In genomic region chr16:38562131-38562967, GRCm38 (mm10) we compare ENCODE assay signal across 8 mouse cellular contexts. TPM values are rescaled to one million over a fixed set of nuclear protein-coding genes. Genes with fewer than 3 reads are reported as not detected.
DNase-seq lines count a peak whose midpoint lies in the region; ATAC-seq lines count a peak whose summit lies in the region.

No protein-coding gene starts in this region.

- DNase-seq in adipocyte (ENCODE audit: low spot score): peak; percentile 95
- peak; percentile 99 for DNase-seq in embryo, embryonic 10 days (ENCODE audit: low spot score)
- DNase-seq in gastrocnemius, postnatal 14 days: peak; percentile 94
- peak; percentile 97 for DNase-seq in intestine, embryonic 14.5 days (ENCODE audit: low spot score)
- DNase-seq in left cerebral cortex, postnatal 14 days (ENCODE audit: low spot score in 2 of 2): peak; percentile 94 to 97
- DNase-seq in mesoderm, embryonic 11.5 days (ENCODE audit: low read depth, low spot score): peak; percentile 97
- DNase-seq in right cerebral cortex, postnatal 36 days (ENCODE audit: low spot score in 2 of 2): peak; percentile 93
- DNase-seq in yolk sac, embryonic 10.5 days (ENCODE audit: low spot score): peak; percentile 92

- no peaks in the 10 kb centered on the region for H3K9me3 ChIP-seq in intestine, embryonic 14.5 days (ENCODE audit: control insufficient read depth, low read length)

- 7% methylated on average over 37 of the region's 37 CpGs for WGBS in intestine, embryonic 14.5 days

- H3K4me3 ChIP-seq in intestine, embryonic 14.5 days (ENCODE audit: low read depth, low read length): peak overlapping the region; percentile 97

- H3K4me2 ChIP-seq in intestine, embryonic 14.5 days (ENCODE audit: low read length): peak overlapping the region; percentile 87

- H3K4me1 ChIP-seq in intestine, embryonic 14.5 days (replicated peaks; ENCODE audit: control insufficient read depth, insufficient read depth, low read length): peaks cover 8% of the 10 kb centered on the region

- ATAC-seq in intestine, embryonic 14.5 days (replicated peaks; ENCODE audit: low FRiP score, low TSS enrichment, low read depth): peak; percentile 98

- intact Hi-C loops in gastrocnemius, postnatal 14 days (cut with DNase I; ENCODE audit: low total_unique reads): no loop called here
- intact Hi-C loops in left cerebral cortex, postnatal 14 days (cut with DNase I): no loop called here

- H3K27ac ChIP-seq in intestine, embryonic 14.5 days (ENCODE audit: low read depth): peak overlapping the region; percentile 69

- H3K9ac ChIP-seq in intestine, embryonic 14.5 days (ENCODE audit: low read length): peak overlapping the region; percentile 97

- H3K27me3 ChIP-seq in intestine, embryonic 14.5 days (replicated peaks; ENCODE audit: control insufficient read depth, insufficient read depth, low read length): 0 out of 2 replicates have a peak, but pooled peaks cover 3% of the 10 kb centered on the region

- peaks cover 27% of the 10 kb centered on the region for H3K36me3 ChIP-seq in intestine, embryonic 14.5 days (ENCODE audit: control insufficient read depth, insufficient read depth, low read length)

RNA-seq across cellular contexts. Expression of gene Tmem39a, which starts 3.9 kb away (rescaled TPM):
- total RNA-seq in gastrocnemius, postnatal 14 days (2021): 10 to 100 TPM; 17.3 to 19.1 TPM
- 97.9 and 117 TPM in 2 replicates for polyA plus RNA-seq in intestine, embryonic 14.5 days (2014; fragmentation: Nextera tagmentation; extraction: Ambion mirVana)
- total RNA-seq in left cerebral cortex, postnatal 14 days (2021): 10 to 100 TPM; 21.7 to 24.5 TPM

RNA-seq across cellular contexts. Expression of gene Poglut1, which starts 12.3 kb away (rescaled TPM):
- 1 to 10 TPM; 8.3 to 9.0 TPM for total RNA-seq in gastrocnemius, postnatal 14 days (2021)
- 43.7 and 52.3 TPM in 2 replicates for polyA plus RNA-seq in intestine, embryonic 14.5 days (2014; fragmentation: Nextera tagmentation; extraction: Ambion mirVana)
- 10 to 100 TPM; 37.1 to 43.1 TPM for total RNA-seq in left cerebral cortex, postnatal 14 days (2021)

RNA-seq across cellular contexts. Expression of gene Timmdc1, which starts 39.9 kb away (rescaled TPM):
- 10 to 100 TPM; 40.7 to 45.0 TPM for total RNA-seq in gastrocnemius, postnatal 14 days (2021)
- 22.3 and 22.8 TPM in 2 replicates for polyA plus RNA-seq in intestine, embryonic 14.5 days (2014; fragmentation: Nextera tagmentation; extraction: Ambion mirVana)
- total RNA-seq in left cerebral cortex, postnatal 14 days (2021): 10 to 100 TPM; 30.2 to 31.5 TPM

Comparison
In these comparisons a context has a peak if more than half of its experiments do, and no peak if none do; other contexts are left out.
1. Peak in every context shown above with its lines: DNase-seq, ATAC-seq, H3K4me3 ChIP-seq and H3K27ac ChIP-seq.